Mouse (Mus musculus): ENCODE data around the gene H2-M10.3.
A peak's percentile ranks its signal among the peaks of the same experiment; 100 is the strongest.
"Not testable (repeated sequence)": the region's sequence is repeated elsewhere in the genome, so short reads cannot be mapped to it uniquely, and the experiment has no call there.

The H2-M10.3 gene

DNA sequence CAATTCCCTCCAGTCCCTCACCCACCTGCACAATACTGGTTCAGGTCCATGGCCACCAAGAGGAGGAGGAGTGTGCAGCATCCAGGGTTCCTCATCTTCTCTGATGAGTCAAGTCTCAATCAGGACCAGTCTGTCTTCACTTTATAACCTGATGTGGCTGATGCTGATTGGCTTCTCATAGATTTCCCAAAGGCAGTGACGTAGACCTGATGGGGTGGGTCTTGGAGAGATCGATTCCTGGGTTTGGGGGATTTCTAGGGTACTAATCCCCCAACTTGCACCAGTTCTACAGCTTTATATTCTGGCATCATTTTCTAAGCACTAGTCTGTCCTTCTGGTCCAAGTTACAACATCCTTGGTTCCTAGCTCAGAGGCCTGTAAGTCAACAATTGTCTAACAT, at the start of gene H2-M10.3:
Gene H2-M10.3, minus strand, starts transcription at position 101 of the 400 bp plus-strand sequence.
- not testable (repeated sequence) for DNase-seq

DNA sequence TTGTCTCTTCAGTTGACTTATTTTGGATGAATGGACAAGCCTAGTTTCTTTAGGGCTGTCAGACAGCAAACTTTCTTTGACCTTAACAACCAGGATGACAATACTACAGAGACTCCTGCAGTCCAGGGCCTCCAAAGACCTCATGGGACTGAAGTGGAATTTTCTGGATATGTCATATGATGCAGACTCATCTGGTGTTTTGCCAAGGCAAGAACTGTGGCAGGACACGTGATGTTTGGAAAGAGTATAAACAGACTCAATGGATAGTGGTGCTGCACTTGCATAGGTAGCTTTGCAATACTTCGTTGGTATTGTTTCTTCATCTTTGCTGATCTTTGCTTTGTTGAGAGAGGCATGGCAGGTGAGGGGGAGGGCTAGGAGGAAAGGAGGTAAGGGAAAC, 49.2 kb upstream of the H2-M10.3 start:
- no peak for DNase-seq

DNA sequence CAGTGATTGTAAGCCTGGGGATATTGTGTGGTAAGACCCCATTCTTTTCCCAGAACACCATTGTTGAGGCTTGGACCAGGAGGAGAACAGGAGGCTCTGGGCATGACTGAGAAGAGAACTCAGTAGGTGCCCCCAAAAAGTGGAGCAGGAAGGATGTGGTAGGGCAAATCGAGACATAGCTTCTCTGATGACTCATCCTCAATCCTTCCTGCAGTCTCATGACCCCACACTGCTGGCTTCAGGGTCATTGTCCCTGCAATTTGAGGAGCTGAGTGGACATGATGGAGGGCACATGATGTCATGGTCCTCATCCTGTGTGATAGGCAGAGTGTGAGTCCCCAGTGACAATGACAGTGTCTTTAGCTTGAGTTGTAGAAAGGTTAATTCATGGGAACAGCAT, 47.2 kb upstream of the H2-M10.3 start:
- DNase-seq, result no peak

DNA sequence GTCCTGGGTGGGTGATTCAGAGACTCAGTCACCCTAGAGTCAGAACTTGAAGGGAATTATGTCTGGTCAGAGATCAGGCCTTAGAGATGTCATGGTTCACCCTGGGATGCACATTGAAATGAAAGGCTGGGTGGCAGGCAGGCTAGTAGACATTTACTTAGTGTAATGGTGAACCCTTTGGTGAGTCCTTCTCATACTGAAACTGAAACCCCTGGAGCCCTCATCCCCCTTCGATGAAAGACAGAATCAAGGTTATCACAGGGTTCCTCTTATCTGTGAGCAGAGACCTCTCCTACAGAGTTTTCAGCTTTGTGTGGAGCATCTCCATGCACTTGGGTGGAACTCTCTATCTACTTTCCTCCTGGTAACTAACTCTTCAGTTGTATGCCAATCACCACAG, 46.1 kb upstream of the H2-M10.3 start:
- DNase-seq, result no peak

DNA sequence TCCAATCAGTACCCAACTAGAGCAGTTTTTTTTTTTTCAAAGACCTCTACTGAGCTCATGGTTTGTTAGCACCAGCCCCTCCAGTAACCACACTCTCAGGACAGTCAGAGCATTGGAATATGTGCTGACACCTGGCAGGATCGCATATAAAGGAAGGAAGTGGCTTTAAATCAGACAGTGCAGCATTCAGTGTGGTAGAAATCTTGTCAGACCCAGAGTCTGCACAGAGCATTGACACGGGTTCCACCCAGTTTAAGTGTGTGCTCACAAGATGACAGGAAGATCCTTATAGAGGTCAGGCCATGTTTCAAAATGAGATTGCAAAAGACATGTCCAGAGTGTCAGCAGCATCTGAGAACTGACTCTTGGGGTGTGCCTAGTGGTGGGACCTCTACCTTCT, 21.7 kb upstream of the H2-M10.3 start:
- no peak for DNase-seq

DNA sequence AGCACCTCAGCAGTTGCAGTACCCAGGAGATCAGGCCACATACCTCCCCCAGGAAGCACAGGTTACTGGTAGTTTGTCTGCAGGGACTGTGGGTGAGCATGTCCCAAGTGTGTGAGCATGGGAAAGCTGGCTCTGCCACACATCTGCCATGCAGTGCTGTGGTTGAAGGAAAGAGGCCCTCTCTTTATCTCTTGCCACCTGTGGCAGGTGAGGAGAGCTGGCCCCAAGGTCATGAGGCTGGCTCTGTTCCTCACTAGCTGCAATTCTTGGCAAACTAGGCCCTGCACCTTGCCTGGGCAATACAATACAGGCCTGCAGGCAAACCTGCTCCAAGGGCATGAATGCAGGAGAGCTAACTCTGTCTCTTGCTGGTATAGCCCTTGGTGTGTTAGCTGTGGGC, 5.8 kb downstream of the H2-M10.3 start:
- not testable (repeated sequence) for DNase-seq

DNA sequence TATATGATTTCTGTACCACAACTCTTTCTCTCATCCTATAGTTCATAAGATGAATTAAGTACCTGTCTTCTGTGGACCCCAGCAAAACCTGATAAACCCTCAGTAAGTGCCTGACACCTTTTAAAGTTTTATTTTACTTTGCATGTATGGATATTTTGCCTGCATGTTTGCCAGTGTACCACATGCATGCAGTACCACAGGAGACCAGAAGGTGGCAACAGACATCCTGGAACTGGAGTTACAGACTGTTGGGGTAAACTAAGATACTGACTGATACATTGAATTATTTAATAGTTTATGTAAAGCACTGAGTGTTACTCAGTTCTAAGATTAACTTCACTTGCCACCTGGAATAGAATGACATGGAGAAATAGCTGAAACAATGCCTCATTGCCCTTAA, 10.7 kb downstream of the H2-M10.3 start:
- DNase-seq, result peak; percentile 7

DNA sequence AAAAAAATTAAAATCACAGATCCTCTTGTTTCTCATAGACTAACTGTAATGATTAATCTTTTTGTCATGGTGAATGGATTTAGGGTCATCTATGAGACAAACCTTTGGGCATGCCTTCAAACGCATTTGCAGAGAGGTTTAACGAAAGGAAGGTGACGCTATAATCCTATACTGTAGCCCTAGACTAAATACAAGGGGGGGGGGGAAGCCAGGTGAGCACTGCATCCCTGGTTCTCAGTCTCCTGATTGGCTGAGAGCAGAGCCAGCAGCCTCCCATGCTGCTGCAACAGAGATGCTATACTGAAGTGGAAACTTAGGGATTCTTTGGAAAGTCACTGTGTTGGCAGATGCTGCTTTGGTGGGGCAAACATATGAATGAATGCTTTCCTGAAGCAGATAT, 12.5 kb downstream of the H2-M10.3 start:
- no peak for DNase-seq

DNA sequence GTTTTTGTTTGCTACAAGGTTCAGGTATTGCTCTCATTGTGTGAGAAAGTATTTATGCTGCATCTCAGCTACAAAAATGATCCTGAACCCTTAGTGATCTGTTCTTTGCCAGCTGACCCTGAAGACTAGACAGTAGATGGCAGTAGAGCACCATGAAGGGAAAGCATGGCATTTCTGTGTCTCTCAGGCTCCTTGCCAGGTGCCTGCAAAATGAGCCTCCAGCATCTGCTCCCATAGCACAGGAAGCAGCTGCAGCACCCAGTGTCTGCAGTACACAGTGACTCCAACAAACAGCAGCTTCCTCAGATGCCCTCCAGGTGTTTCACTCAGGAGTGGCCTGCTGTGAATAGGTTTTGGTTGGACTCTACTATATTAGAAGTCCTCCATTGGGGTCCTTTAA, 12.9 kb downstream of the H2-M10.3 start:
- peak; percentile 61 for DNase-seq

DNA sequence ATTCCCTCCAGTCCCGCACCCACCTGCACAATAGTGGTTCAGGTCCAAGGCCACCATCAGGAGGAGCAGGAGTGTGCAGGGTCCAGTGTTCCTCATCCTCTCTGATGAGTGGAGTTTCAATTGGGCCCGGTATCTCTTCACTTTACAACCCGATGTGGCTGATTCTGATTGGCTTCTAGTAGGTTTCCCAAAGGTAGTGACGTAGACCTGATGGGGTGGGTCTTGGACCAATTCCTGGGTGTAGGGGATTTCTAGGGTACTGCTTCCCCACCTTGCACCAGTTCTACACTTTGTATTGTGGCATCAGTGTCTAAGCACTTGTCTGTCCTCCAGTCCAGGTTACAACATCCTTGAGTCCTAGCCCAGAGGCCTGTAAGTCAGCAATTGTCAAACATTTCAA, 42.2 kb downstream of the H2-M10.3 start, which contains the start of gene H2-M10.1:
Gene H2-M10.1, minus strand, starts transcription at position 101 of the 400 bp plus-strand sequence.
- DNase-seq, result no peak

DNA sequence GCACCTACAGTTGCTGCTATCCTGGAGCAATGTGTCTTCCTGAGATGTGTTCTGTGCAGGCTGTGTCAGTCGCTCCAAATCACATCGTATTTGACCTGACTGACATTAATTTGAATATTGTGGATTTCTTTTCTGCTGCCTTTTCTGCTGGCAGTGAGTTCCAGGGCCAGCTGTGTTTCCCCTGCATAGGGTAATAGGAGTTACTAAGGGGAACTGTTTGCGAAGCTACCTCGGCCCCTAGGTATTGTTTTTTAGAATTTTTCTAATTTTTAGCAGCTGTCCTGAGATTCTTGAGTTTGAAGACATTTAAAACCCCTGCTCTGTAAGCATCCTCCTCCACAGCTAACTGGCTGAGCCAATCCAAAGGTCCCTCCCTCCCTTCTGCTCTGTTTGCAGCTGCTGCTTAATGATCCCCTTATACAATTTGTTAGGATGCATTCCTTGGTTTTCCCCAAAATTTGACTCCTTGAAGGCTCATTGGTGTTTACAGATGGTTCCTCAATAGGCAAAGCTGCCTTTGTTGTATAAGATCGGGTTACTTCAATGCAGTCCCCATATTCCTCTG, 52.4 kb downstream of the H2-M10.3 start:
- DNase-seq, result no peak

DNA sequence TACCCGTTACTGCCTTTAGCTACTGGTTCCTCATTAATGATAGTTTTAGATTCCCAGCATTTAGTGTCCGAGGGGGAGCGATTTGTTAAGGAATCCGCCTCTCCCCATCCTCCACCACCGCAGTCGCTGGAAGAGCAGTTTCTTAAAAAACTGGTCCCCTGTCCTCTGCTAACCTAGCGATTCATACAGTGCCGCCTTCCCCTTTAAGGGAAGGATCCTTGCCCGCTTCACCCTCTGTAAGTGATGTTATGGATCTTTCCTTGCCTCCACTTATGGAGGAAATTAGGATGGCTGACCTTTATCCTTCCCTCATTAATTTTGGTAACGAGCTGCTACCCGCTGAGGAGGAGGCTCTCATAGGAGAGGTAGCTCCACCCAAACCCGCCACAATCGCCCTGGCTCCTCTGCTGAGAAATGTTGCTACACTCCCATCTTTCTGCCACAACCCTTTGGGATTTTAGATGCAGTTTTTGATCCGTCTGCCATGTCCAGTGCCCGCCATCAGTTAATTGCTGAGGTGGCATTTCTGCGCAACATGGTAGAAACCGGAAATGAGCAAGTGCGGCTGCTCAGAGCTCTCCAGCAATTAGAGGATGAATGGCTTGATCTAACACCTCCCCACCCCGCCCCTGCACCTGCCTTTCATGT, 53.1 kb downstream of the H2-M10.3 start:
- DNase-seq, result peak; percentile 88

All from cerebellum, adult 9-11 months (tissue).